In the genomic region with DNA sequence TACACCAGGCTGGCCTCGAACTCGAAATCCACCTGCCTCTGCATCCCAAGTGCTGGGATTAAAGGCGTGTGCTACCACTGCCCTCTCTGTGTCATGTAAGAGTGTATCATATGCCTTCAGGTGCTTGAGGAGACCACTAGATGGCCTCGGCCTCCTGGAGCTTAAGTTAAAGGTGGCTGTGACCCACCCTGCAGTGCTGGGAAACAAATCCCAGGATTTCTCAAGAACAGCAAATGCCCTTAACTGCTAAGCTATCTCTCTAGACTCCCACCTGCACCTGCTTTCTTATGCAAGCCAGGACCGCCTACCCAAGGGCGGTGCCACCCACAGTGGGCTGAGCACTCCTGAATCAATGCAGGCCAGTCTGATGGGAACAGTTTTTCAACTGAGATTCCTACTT, we compare ENCODE assay signal across 13 mouse cellular contexts. TPM values are rescaled to one million over a fixed set of nuclear protein-coding genes. Genes with fewer than 3 reads are reported as not detected.
DNase-seq lines count a peak whose midpoint lies in the region; ATAC-seq and TF ChIP-seq lines count a peak whose summit lies in the region.
"Had no signal": no experiment of that assay in that cellular context is flagged by ENCODE, and none has a peak within 500 bp of the region (broad histone marks: within the 10 kb centered on the region; RNA-seq: fewer than 3 reads in every experiment).

No protein-coding gene starts in this region.

- H3K27me3 ChIP-seq in lung, postnatal 0 days (replicated peaks; ENCODE audit: insufficient read depth, low read length): no peaks in the 10 kb centered on the region
- H3K27me3 ChIP-seq: stomach, embryonic 15.5 days had no signal

- no peak overlapping the region for H3K27ac ChIP-seq in gastrocnemius, adult 2 months
- H3K27ac ChIP-seq in lung, postnatal 0 days (ENCODE audit: low read length): no peak overlapping the region
- H3K27ac ChIP-seq: stomach, embryonic 15.5 days had no signal

- H3K4me2 ChIP-seq in lung, postnatal 0 days (replicated peaks; ENCODE audit: low read depth, low read length): no peak overlapping the region
- H3K4me2 ChIP-seq: stomach, embryonic 15.5 days had no signal

- no peak for DNase-seq in gastrocnemius, adult 2 months
- DNase-seq in gastrocnemius, adult 8-10 months (ENCODE audit: low spot score in 2 of 2): no peak
- peak; percentile 36 for DNase-seq in lung, postnatal 0 days (ENCODE audit: low spot score)
- DNase-seq in lung, postnatal 4 days: no peak
- peak; percentile 21 for DNase-seq in retina, postnatal 1 day
- no peak for DNase-seq in adipocyte (ENCODE audit: low spot score)
- no peak for DNase-seq in spleen, adult 18-20 months
- DNase-seq: adrenal gland, adult 2 months; cerebellum, adult 11-12 months; layer of hippocampus, adult 9-11 months had no signal

- peak; percentile 30; the same call in 1 of the 2 replicates for TF ChIP-seq CTCF in gastrocnemius, adult 2 months (IDR thresholded peaks at IDR 0.05)
- peak; percentile 47 for TF ChIP-seq CTCF in lung, postnatal 0 days (IDR thresholded peaks at IDR 0.05)

- H3K9me3 ChIP-seq in lung, postnatal 0 days (ENCODE audit: low read length): no peaks in the 10 kb centered on the region
- H3K9me3 ChIP-seq: stomach, embryonic 15.5 days had no signal

- no peak for TF ChIP-seq EP300 in lung, postnatal 0 days (IDR thresholded peaks at IDR 0.05)

- H3K4me3 ChIP-seq in gastrocnemius, adult 2 months: no peak overlapping the region
- H3K4me3 ChIP-seq in lung, postnatal 0 days (ENCODE audit: low read depth, low read length): no peak overlapping the region
- H3K4me3 ChIP-seq: stomach, embryonic 15.5 days had no signal

- WGBS in lung, postnatal 0 days: 78% methylated on average over 6 of the region's 6 CpGs

- no peak for ATAC-seq in lung, postnatal 0 days
- peak; percentile 43; the same call in 1 of the 2 replicates for ATAC-seq in common myeloid progenitor, adult 5-6 weeks (replicated peaks; ENCODE audit: low read depth, poor library complexity, severe bottlenecking)
- ATAC-seq: inflammation-experienced regulatory T-cells, adult 6 months had no signal

- H3K4me1 ChIP-seq in lung, postnatal 0 days (ENCODE audit: insufficient read depth, low read depth, low read length): no peaks in the 10 kb centered on the region
- H3K4me1 ChIP-seq: stomach, embryonic 15.5 days had no signal

- intact Hi-C loops in gastrocnemius, adult 2 months (cut with DNase I): loop anchor here (5.0 kb wide), 2 partner anchors 47 to 77 kb away; no protein-coding TSS in a partner anchor

- no peak overlapping the region for H3K9ac ChIP-seq in lung, postnatal 0 days (replicated peaks; ENCODE audit: low read depth)
- H3K9ac ChIP-seq: stomach, embryonic 15.5 days had no signal

- H3K36me3 ChIP-seq in lung, postnatal 0 days (ENCODE audit: insufficient read depth, low read length): peaks cover 29% of the 10 kb centered on the region; the same call in 1 of the 2 replicates

RNA-seq across cellular contexts. Expression of a gene that starts 22.7 kb away (rescaled TPM):
- total RNA-seq in gastrocnemius, adult 2 months (2021): 10 to 100 TPM; 96.5 to 97.2 TPM
- total RNA-seq in gastrocnemius, adult 8-10 months (2022): 100 to 1,000 TPM in 2 of 4 experiments, 10 to 100 TPM in 2; 89.1 to 121 (median 109) TPM
- polyA plus RNA-seq in lung, postnatal 0 days (2015; fragmentation: Nextera tagmentation; extraction: Ambion mirVana): 96.8 and 104 TPM in 2 replicates
- total RNA-seq in common myeloid progenitor, adult 5-6 weeks (2017): 102 and 171 TPM in 2 replicates

Comparison
In these comparisons a context has a peak if more than half of its experiments do, and no peak if none do; other contexts are left out.
1. DNase-seq: peak in lung, postnatal 0 days (single experiment) and retina, postnatal 1 day (single experiment); none in gastrocnemius, adult 2 months (single experiment), gastrocnemius, adult 8-10 months (0 of 2), lung, postnatal 4 days (0 of 2), adipocyte (single experiment) and spleen, adult 18-20 months (0 of 2).